Mouse (Mus musculus): Measurements from ENCODE around the gene Tpp1.
A peak's percentile ranks its signal among the peaks of the same experiment; 100 is the strongest.
"Not testable (repeated sequence)": the region's sequence is repeated elsewhere in the genome, so short reads cannot be mapped to it uniquely, and the experiment has no call there.

The Tpp1 gene

GRCm38 (mm10) chr7:105762517-105763270 lies 10.7 kb upstream of the Tpp1 start:
- DNase-seq (ENCODE audit: low read depth, low spot score), result no peak

- DNase-seq (ENCODE audit: low read depth, low spot score), result no peak
Measured at GRCm38 (mm10) chr7:105761813-105762484, 9.9 kb upstream of the Tpp1 start.

DNA sequence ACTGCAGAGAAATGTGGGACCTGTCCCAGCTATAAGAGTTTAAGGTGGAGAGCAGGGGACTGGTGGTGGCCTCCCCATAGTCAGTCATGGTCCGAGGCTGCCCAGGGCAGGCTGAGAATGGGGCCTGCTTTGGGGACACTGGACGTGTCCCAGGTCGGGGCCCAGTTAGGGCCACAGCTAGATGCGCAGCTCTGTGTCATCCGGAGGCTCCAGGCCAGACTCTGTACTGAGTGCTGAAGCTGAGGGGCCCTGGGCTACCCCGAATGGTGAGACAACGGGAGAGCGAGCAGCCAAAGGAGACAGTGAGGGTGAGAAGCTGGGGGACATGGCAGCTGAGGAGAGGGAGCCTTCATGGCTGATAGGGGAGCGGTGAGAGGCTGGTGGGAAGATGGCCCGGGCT lies 1.2 kb upstream of the Tpp1 start:
- no peak for DNase-seq (ENCODE audit: low read depth, low spot score)

DNA sequence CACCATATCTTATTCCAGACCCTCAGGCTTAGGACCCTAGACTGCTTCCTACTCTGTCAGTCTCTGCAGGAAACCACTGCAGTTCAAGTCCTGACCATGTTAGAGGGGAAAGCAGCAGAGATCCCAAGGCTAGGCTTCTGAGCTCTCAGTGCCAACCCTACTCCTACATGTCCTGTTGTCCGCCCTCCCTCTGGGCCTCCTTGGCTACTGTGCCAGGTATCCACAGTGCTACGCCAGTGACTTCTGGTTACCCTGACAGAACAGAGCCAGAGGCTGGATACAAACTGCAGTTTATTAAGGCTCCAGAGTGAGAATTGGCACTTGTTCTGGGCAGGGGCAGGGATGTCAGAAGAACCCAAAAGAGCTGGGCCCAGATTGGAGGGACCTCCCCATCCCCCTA lies 681 bp upstream of the Tpp1 start:
- DNase-seq (ENCODE audit: low read depth, low spot score), result no peak

GRCm38 (mm10) chr7:105747776-105748175 lies 4.3 kb downstream of the Tpp1 start:
- DNase-seq (ENCODE audit: low read depth, low spot score), result no peak

DNA sequence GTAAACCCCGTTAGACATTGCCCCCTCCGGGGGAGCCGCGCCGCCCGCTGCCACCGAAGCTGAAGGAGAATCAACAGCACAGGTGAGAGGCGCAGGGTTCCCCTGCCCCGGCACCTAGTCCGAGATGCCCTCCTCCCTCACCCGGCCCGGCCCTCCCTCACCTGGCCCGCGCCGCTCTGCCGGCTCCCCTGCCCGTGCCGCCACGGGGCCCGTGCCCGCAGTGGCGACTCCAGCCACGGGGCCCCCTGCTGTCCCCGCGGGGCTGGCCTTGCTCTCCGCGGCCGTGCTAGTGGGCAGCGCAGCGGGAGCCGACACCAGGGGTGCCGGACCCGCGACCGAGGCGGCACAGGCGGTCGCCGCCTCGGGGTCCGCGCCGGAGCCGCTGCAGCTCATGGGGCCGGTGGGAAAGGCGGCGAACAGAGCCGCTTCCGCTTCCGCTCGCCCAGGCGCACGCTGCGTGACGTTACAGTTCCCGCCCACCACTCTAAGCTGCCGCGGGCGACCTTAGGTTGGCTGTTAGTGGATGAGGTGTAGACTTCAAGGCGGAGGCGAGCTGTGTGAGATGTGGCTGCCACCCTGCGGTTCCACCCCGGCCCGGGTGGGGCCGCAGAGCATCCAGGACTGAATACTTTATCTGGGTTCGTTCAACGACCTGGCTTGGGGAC lies 8.0 kb downstream of the Tpp1 start, which contains the start of gene Taf10:
TSS of gene Taf10 (minus strand) at position 436 of the 665 bp plus-strand sequence.
- DNase-seq (ENCODE audit: low read depth, low spot score), result peak; percentile 91

- not testable (repeated sequence) for DNase-seq (ENCODE audit: low read depth, low spot score)
Measured at GRCm38 (mm10) chr7:105743246-105743925, 8.6 kb downstream of the Tpp1 start.

DNA sequence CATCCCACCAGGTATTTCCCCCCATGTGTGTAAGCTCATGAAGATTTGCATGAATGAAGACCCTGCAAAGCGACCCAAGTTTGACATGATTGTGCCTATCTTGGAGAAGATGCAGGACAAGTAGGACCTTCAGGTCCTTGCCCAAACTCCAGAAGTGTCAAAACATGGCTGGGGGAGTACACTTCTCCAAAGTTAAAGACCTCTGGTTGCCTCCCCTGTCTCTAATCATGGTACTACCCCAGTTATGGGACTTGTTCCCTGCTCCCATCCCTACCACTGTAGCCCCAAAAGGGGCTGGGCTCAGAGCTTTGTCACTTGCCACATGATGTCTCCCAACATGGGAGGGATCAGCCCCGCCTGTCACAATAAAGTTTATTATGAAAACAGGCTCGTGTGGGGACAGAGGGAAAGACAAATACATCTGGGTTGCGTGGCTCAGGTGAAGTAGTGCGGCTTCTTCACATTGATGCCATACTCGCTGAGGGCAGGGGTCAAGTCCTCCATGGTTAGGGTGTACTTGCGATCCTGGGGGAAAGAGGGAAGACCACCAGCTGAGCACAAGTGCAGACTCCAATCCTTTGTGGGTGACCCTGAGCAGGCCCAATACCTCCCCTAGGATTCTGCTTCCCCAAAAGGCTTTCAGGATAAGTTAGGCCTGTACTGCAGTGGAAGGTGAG lies 9.4 kb downstream of the Tpp1 start:
- DNase-seq (ENCODE audit: low read depth, low spot score), result not testable (repeated sequence)

- DNase-seq (ENCODE audit: low read depth, low spot score), result no peak
Measured at GRCm38 (mm10) chr7:105741978-105742377, 10.1 kb downstream of the Tpp1 start.

- no peak for DNase-seq (ENCODE audit: low read depth, low spot score)
Measured at GRCm38 (mm10) chr7:105740851-105741250, 11.2 kb downstream of the Tpp1 start.

GRCm38 (mm10) chr7:105740089-105740795 lies 11.8 kb downstream of the Tpp1 start:
- no peak for DNase-seq (ENCODE audit: low read depth, low spot score)

GRCm38 (mm10) chr7:105738948-105739347 lies 13.1 kb downstream of the Tpp1 start:
- DNase-seq (ENCODE audit: low read depth, low spot score), result peak; percentile 95

GRCm38 (mm10) chr7:105738286-105738685 lies 13.7 kb downstream of the Tpp1 start:
- no peak for DNase-seq (ENCODE audit: low read depth, low spot score)

GRCm38 (mm10) chr7:105737648-105738047 lies 14.4 kb downstream of the Tpp1 start:
- DNase-seq (ENCODE audit: low read depth, low spot score), result no peak

DNA sequence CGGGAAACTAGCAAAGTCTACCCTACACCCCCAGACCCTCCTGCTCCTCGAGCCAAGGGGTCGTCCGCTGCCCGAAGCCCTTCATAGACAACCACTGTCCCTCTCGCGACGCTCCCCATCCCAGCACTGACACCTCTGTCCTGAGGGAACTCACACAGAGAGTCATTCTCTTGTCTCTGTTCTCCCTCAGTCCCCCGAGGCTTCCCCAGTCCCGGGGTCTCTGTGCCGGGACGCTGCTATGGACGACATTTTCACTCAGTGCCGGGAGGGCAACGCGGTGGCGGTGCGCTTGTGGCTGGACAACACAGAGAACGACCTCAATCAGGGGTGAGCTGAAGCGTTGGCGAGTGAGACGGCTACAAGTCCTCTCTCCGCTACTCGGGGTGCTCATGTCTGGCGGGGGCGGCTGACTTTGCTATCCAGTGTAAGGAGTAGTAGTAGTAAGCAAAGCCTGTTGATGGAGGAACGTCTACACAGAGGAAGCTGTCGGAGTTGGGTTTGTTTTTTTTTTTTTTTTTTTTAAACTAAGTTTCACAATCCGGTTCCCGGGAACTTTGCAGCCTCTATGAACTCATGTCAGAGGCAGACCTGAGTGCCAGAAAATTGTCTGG lies 15.0 kb downstream of the Tpp1 start, which contains the start of gene Rrp8:
TSS of gene Rrp8 (minus strand) at position 475 of the 611 bp plus-strand sequence.
- peak; percentile 58 for DNase-seq (ENCODE audit: low read depth, low spot score)

- peak; percentile 89 for DNase-seq (ENCODE audit: low read depth, low spot score)
Measured at GRCm38 (mm10) chr7:105736264-105736901, 15.7 kb downstream of the Tpp1 start, which contains the start of gene Ilk. TSS of gene Ilk (plus strand) at chr7:105736592.

DNA sequence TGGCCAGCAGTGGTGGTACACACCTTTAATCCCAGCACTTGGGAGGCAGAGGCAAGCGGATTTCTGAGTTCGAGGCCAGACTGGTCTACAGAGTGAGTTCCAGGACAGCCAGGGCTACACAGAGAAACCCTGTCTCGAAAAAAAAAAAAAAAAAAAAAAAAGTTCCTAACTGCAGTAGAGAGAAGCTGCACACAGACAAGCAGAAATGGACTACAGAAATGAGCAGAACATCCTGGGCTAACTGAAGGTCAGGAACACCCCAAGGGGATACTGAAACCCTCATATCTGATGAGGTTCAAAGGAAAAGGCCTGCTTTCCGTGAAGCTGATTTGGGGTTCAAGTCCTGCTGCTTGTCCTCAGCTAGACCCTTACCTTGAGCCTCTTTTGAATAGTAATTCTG lies 16.6 kb downstream of the Tpp1 start:
- not testable (repeated sequence) for DNase-seq (ENCODE audit: low read depth, low spot score)

DNA sequence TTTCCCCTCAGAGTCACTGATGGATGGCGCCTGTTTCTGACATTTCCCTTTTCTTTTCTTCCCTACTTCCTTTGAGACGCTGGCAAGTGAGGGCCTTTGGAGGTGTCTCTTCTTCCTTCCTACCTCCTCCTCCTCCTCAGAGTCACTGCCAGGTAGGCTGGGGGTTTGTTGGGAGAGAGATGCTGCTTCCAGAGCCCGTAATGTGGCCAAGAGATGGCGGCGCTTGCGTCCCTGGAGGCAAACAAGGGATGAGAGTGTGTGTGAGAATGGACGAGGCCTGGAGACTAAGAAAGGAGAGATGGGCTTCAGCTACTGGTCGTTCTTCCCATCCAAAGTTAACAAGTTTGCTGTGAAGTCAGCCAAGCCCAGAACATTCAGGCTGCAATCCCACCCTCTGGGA lies 17.2 kb downstream of the Tpp1 start:
- no peak for DNase-seq (ENCODE audit: low read depth, low spot score)

- DNase-seq (ENCODE audit: low read depth, low spot score), result no peak
Measured at GRCm38 (mm10) chr7:105733836-105734235, 18.2 kb downstream of the Tpp1 start.
